Mouse (Mus musculus) R1 (cell line): ENCODE results near the gene Gfi1b.
A peak's percentile ranks its signal among the peaks of the same experiment; 100 is the strongest.

ENCODE experiments used
- DNase-seq: peaks from one replicate; pipeline ENCODE4 v3.0.0-alpha.2; 2018; ENCODE audit warnings: low read depth, low spot score

The Gfi1b gene

DNA sequence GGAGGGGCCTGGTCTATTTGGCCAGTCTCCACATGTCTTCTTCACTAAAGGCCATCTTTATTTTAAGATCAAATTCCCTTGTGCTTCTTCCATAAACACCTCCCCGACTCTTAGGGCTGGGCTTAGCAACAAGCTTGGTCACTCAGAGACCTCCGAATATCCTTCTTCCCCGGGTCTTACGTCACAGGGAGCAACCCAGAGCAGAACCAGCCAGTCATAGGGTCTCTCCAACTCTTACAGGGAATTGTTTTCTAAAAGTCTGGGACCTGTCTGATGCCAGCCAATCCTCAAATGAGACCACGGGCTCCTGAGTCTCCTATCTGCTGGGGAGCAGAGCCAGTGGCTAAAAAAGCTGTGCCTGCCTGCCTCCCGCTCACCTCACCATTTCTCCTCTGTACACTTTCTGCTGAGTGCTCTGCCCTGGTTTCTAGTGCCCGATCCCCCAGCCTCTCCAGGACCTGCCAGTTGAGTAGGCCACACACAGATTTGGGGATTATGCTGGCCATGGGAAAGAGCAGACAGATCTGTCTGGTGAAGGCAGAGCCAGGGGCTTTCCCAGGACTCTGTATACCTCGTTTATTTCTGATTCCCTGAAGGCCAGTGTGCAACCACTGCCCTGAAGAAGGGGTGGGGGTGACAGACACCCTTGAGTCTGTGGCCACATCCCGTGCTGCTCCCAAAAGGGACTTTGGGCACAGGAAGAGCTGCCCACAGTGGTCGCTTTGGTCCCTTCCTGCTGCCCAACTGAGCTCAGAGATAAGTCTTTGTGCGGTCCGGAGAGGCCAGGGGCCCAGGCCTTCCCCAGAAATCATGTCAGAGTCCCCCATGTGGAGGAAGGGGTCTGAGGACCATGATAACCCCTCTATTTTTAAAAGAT is 22.9 kb downstream of the Gfi1b start:
- DNase-seq, result no peak

GRCm38 (mm10) chr2:28597733-28598547 is 23.8 kb downstream of the Gfi1b start:
- no peak for DNase-seq

- DNase-seq, result peak; percentile 78
Measured at GRCm38 (mm10) chr2:28596998-28597397, 24.8 kb downstream of the Gfi1b start.

DNA sequence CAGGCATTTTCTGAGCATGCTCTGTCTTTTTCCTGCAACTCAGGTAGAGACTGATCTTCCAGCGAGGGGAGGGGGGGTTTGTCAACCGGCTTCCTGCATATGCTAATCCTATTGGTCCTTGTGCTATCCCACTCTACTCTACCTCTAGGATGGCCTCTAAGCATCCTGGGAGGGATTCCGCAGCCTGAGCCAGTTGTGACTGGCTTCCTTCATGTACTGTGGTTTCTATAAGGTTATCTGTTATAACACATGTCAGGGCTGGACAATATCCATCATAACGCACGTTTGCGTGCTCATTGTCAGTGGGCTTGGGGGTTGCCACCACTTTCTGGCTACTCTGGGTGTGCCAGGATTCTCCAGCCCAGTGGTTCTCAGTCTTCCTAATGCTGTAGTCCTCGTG is 25.8 kb downstream of the Gfi1b start:
- DNase-seq, result no peak

DNA sequence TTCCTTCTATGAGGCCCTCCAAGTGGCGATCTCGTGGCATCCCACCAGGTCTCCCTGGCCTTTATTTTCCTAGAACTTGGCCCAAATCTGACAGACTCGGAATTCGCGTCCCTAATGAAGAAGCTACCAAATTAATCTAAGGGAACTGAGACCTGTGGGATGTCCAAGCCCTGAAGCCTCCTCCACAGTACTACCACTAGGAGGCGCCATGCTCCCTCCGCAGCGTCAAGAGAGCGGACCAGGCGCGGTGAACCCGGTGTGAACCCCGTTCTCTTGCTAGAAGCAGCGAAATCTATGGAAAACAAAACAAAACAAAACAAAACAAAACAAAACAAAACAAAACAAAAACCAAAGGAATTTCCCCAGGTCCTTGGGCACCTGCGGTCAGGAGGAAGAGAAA is 29.0 kb downstream of the Gfi1b start:
- peak; percentile 76 for DNase-seq

- DNase-seq, result no peak
Measured at GRCm38 (mm10) chr2:28591479-28591878, 30.3 kb downstream of the Gfi1b start.

DNA sequence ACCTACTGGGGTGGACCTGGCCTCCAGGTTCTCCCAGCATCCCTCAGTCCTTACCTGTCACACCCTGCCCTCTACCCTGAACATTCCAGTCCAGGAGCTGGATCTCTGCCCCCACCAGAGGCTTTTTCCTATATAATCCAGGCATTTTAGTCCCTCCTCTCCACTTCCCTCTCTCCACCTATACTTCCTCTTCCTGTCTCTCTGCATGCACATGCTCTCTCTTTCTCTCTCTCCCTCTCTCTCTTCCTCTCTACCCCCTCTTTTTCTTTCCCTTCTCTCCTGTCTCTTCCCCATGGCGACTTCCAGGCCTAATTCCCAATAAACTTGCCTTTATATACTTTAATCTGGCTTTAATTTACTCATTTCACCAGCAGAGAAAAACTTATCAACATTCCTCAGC is 33.2 kb downstream of the Gfi1b start:
- no peak for DNase-seq

- no peak for DNase-seq
Measured at GRCm38 (mm10) chr2:28585730-28586129, 36.1 kb downstream of the Gfi1b start.

DNA sequence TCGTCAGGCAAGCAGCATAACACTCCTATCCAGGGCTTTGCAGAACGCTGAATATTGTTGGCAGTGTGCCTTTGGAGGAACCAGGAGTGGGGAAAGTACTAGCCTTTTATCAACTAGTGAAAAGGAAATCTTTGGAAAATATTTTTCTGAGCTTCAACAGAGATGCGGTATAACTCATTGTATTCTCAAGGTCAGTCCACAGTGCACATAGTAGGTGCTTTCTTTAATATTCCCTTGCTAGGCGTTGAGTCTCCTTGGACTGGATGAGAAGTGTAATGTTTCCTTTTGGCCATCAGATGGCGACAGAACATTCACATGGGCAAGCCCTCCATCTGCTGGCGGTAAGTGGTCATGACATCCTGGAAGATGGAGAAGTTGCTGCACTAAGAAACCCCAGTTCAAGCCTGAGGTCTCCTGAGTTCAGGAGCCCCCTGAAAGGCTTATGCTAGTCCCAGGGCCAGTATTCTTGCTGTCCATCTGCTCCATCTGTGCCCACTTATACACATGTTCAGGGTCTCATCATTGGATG is 36.7 kb downstream of the Gfi1b start:
- DNase-seq, result peak; percentile 91

DNA sequence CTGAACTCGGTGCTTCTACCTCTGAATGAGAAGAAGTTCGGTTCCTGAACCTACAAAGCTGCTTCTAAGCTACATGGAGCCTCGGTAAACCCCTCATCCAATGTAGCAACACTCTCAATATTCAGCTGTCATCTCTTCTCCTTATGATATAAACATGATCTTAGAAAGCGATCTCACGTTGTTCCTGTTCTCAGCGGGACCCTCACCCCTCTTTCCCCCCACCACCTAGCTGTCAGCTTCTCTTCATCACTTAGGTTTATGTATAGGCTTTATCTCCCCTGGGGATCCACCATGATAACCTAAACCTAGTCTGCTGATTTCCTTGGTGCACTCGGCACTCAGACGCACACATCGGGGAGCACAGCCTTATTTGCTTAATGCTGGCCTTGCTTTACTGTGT is 38.1 kb downstream of the Gfi1b start, which contains the start of gene Gtf3c5:
TSS of gene Gtf3c5 (minus strand) at position 101 of the 400 bp plus-strand sequence.
- no peak for DNase-seq

DNA sequence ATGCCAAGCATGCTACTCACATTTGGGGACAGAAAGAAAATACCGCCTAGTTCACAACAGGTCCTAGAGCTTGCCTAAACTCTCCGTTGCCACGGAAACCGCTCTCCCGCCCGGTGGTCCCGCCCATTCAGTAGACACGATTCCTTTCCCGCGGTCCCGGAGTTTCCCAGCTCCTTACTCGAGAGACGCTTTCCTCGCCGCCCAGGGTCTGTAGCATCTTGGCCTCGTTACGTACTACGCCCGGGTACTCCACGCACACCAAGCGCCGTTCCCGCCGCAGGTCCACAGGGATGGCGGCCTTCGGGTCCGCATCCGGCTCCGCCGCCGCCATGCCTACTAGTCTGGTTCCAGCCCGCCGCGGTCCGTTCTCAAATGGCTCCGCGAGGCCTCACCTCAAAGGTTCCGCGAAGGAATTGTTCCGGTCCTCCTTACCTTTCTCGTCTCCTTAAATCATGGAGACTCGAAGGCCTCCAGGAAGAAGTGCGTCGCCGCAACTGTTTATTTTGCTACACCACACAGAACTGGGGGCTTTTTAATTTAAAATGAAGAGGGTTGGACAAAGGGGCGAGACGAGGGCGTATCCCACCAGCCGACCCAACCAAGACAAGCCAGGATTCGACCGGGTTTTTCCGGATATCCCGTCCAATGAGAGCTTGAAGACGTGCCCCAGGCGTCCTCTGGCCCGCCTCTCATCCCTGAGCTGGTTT is 39.0 kb downstream of the Gfi1b start:
- peak; percentile 97 for DNase-seq

- peak; percentile 60 for DNase-seq
Measured at GRCm38 (mm10) chr2:28578003-28578402, 43.8 kb downstream of the Gfi1b start.

DNA sequence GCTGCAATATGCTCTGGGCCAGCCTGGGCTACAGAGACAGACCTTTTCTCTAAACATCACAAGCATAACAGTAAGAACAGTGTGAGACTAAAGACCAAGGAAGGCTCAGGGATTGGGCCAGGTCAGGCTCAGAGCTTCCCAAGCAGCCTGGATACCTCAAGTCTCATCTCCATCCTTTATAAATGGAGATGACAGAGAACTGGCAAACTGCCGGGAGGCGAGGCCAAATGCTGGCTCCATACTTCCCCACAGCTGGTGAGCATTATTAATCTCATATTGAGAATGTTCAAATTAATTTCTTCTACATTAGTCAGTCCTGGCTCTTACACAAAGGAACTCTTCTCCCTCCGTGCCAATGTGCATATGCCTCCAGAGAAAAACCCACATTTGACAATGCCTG is 45.0 kb downstream of the Gfi1b start:
- DNase-seq, result no peak

- DNase-seq, result no peak
Measured at GRCm38 (mm10) chr2:28575341-28575740, 46.4 kb downstream of the Gfi1b start.

- no peak for DNase-seq
Measured at GRCm38 (mm10) chr2:28569903-28570302, 51.9 kb downstream of the Gfi1b start.

- no peak for DNase-seq
Measured at GRCm38 (mm10) chr2:28566545-28566944, 55.2 kb downstream of the Gfi1b start.

DNA sequence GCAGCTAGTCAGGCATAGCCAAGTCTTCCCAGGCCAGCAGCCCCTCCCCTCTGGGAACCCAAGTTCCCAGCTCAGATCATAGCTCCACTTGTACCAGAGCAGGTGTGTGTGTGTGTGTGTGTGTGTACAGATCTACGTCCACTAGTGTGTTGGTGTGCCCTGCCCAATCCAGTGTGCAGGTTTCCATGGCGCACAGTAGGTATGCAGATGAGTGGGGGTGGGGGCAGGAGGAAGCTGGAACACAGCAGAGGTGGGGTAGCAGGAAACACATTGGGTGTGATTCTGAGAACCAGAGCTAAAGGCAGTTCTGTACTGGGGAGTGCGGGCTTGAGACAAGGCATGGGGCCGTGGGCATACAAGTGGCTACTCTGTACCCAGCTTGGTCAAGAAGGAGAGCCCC is 57.4 kb downstream of the Gfi1b start:
- peak; percentile 5 for DNase-seq

GRCm38 (mm10) chr2:28563830-28564229 is 58.0 kb downstream of the Gfi1b start:
- no peak for DNase-seq

- no peak for DNase-seq
Measured at GRCm38 (mm10) chr2:28563303-28563702, 58.5 kb downstream of the Gfi1b start, which contains the start of gene Cel. Gene Cel (minus strand): TSS chr2:28563403.
